Mouse (Mus musculus): Measurements from ENCODE around the gene Hck. TPM values are rescaled to one million over a fixed set of nuclear protein-coding genes. Genes with fewer than 3 reads are reported as not detected.

Gene Hck
- polyA plus RNA-seq, 1 experiment from 2014 or later: 4.9 TPM

GRCm38 (mm10) chr2:153071491-153072184 is 36.6 kb upstream of the Hck start:
- H3K4me2 ChIP-seq (ENCODE audit: low read length): peak overlapping the region; percentile 62
- WGBS: 2% methylated on average over 60 of the region's 67 CpGs
- no peaks in the 10 kb centered on the region for H3K36me3 ChIP-seq (ENCODE audit: control insufficient read depth, insufficient read depth, low read length)
- H3K4me3 ChIP-seq (ENCODE audit: low read depth, low read length): peak overlapping the region; percentile 38
- H3K9me3 ChIP-seq (replicated peaks; ENCODE audit: control insufficient read depth, low read length, poor library complexity, severe bottlenecking): no peaks in the 10 kb centered on the region
- ATAC-seq: peak; percentile 56
- H3K27ac ChIP-seq (ENCODE audit: low read length): no peak overlapping the region
- peaks cover 43% of the 10 kb centered on the region for H3K27me3 ChIP-seq (ENCODE audit: control insufficient read depth, insufficient read depth, low read depth, low read length)
- H3K4me1 ChIP-seq (ENCODE audit: control insufficient read depth, insufficient read depth, low read length): peaks cover 5% of the 10 kb centered on the region; the same call in 1 of the 2 replicates
- H3K9ac ChIP-seq (ENCODE audit: low read depth, low read length): peak overlapping the region; percentile 53

- 79% methylated on average over 10 of the region's 10 CpGs for WGBS
- no peak overlapping the region for H3K27ac ChIP-seq (ENCODE audit: low read length)
Observed at GRCm38 (mm10) chr2:153074651-153075050, 33.6 kb upstream of the Hck start.

GRCm38 (mm10) chr2:153075961-153076360 is 32.3 kb upstream of the Hck start:
- H3K4me3 ChIP-seq (ENCODE audit: low read depth, low read length): no peak overlapping the region
- H3K9me3 ChIP-seq (replicated peaks; ENCODE audit: control insufficient read depth, low read length, poor library complexity, severe bottlenecking): no peaks in the 10 kb centered on the region
- H3K4me1 ChIP-seq (ENCODE audit: control insufficient read depth, insufficient read depth, low read length): peaks cover 3% of the 10 kb centered on the region; the same call in 1 of the 2 replicates
- H3K4me2 ChIP-seq (ENCODE audit: low read length): no peak overlapping the region
- 52% methylated on average over 2 of the region's 2 CpGs for WGBS
- H3K27me3 ChIP-seq (ENCODE audit: control insufficient read depth, insufficient read depth, low read depth, low read length): peaks cover 26% of the 10 kb centered on the region
- H3K27ac ChIP-seq (ENCODE audit: low read length): no peak overlapping the region
- H3K36me3 ChIP-seq (ENCODE audit: control insufficient read depth, insufficient read depth, low read length): no peaks in the 10 kb centered on the region
- no peak for ATAC-seq
- H3K9ac ChIP-seq (ENCODE audit: low read depth, low read length): no peak overlapping the region

More at GRCm38 (mm10) chr2:153074651-153075050, 33.6 kb upstream of the Hck start:
- H3K9ac ChIP-seq (ENCODE audit: low read depth, low read length): no peak overlapping the region
- ATAC-seq: no peak
- peaks cover 39% of the 10 kb centered on the region for H3K27me3 ChIP-seq (ENCODE audit: control insufficient read depth, insufficient read depth, low read depth, low read length)
- no peak overlapping the region for H3K4me2 ChIP-seq (ENCODE audit: low read length)
- no peaks in the 10 kb centered on the region for H3K9me3 ChIP-seq (replicated peaks; ENCODE audit: control insufficient read depth, low read length, poor library complexity, severe bottlenecking)
- H3K4me3 ChIP-seq (ENCODE audit: low read depth, low read length): no peak overlapping the region
- no peaks in the 10 kb centered on the region for H3K36me3 ChIP-seq (ENCODE audit: control insufficient read depth, insufficient read depth, low read length)
- peaks cover 5% of the 10 kb centered on the region; the same call in 1 of the 2 replicates for H3K4me1 ChIP-seq (ENCODE audit: control insufficient read depth, insufficient read depth, low read length)

- Histone ChIP-seq H3K9ac (ENCODE audit: low read depth, low read length) (no peak overlapping the region), H3K27me3 (ENCODE audit: control insufficient read depth, insufficient read depth, low read depth, low read length) (no peaks in the 10 kb centered on the region), H3K4me3 (ENCODE audit: low read depth, low read length) (no peak overlapping the region), H3K4me1 (ENCODE audit: control insufficient read depth, insufficient read depth, low read length) (no peaks in the 10 kb centered on the region), H3K27ac (ENCODE audit: low read length) (no peak overlapping the region), H3K36me3 (ENCODE audit: control insufficient read depth, insufficient read depth, low read length) (no peaks in the 10 kb centered on the region), H3K4me2 (ENCODE audit: low read length) (no peak overlapping the region), H3K9me3 (replicated peaks; ENCODE audit: control insufficient read depth, low read length, poor library complexity, severe bottlenecking) (no peaks in the 10 kb centered on the region)
- WGBS: 33% methylated on average over 32 of the region's 32 CpGs
- ATAC-seq: no peak
Observed at GRCm38 (mm10) chr2:153080841-153081523, 27.3 kb upstream of the Hck start.

- H3K9ac ChIP-seq (ENCODE audit: low read depth, low read length): no peak overlapping the region
- H3K36me3 ChIP-seq (ENCODE audit: control insufficient read depth, insufficient read depth, low read length): no peaks in the 10 kb centered on the region
- no peaks in the 10 kb centered on the region for H3K4me1 ChIP-seq (ENCODE audit: control insufficient read depth, insufficient read depth, low read length)
- H3K4me3 ChIP-seq (ENCODE audit: low read depth, low read length): no peak overlapping the region
- H3K4me2 ChIP-seq (ENCODE audit: low read length): no peak overlapping the region
- no peak overlapping the region for H3K27ac ChIP-seq (ENCODE audit: low read length)
- ATAC-seq: no peak
- no peaks in the 10 kb centered on the region for H3K9me3 ChIP-seq (replicated peaks; ENCODE audit: control insufficient read depth, low read length, poor library complexity, severe bottlenecking)
- H3K27me3 ChIP-seq (ENCODE audit: control insufficient read depth, insufficient read depth, low read depth, low read length): no peaks in the 10 kb centered on the region
- 84% methylated on average over 6 of the region's 6 CpGs for WGBS
Observed at GRCm38 (mm10) chr2:153081866-153082265, 26.4 kb upstream of the Hck start.

- 92% methylated on average over 8 of the region's 8 CpGs for WGBS
- ATAC-seq: no peak
Observed at GRCm38 (mm10) chr2:153083275-153083674, 25.0 kb upstream of the Hck start.

GRCm38 (mm10) chr2:153083824-153084223 is 24.4 kb upstream of the Hck start:
- H3K4me3 ChIP-seq (ENCODE audit: low read depth, low read length): no peak overlapping the region
- H3K27ac ChIP-seq (ENCODE audit: low read length): no peak overlapping the region
- ATAC-seq: no peak
- H3K27me3 ChIP-seq (ENCODE audit: control insufficient read depth, insufficient read depth, low read depth, low read length): no peaks in the 10 kb centered on the region
- no peaks in the 10 kb centered on the region for H3K36me3 ChIP-seq (ENCODE audit: control insufficient read depth, insufficient read depth, low read length)
- H3K9me3 ChIP-seq (replicated peaks; ENCODE audit: control insufficient read depth, low read length, poor library complexity, severe bottlenecking): no peaks in the 10 kb centered on the region
- H3K4me2 ChIP-seq (ENCODE audit: low read length): no peak overlapping the region
- no peaks in the 10 kb centered on the region for H3K4me1 ChIP-seq (ENCODE audit: control insufficient read depth, insufficient read depth, low read length)
- 95% methylated on average over 4 of the region's 4 CpGs for WGBS
- H3K9ac ChIP-seq (ENCODE audit: low read depth, low read length): no peak overlapping the region

More at GRCm38 (mm10) chr2:153083275-153083674, 25.0 kb upstream of the Hck start:
- Histone ChIP-seq H3K4me2 (ENCODE audit: low read length) (no peak overlapping the region), H3K9me3 (replicated peaks; ENCODE audit: control insufficient read depth, low read length, poor library complexity, severe bottlenecking) (no peaks in the 10 kb centered on the region), H3K27ac (ENCODE audit: low read length) (no peak overlapping the region), H3K4me3 (ENCODE audit: low read depth, low read length) (no peak overlapping the region), H3K4me1 (ENCODE audit: control insufficient read depth, insufficient read depth, low read length) (no peaks in the 10 kb centered on the region), H3K27me3 (ENCODE audit: control insufficient read depth, insufficient read depth, low read depth, low read length) (no peaks in the 10 kb centered on the region), H3K36me3 (ENCODE audit: control insufficient read depth, insufficient read depth, low read length) (no peaks in the 10 kb centered on the region), H3K9ac (ENCODE audit: low read depth, low read length) (no peak overlapping the region)

GRCm38 (mm10) chr2:153084261-153084976 is 23.8 kb upstream of the Hck start:
- Histone ChIP-seq H3K36me3 (ENCODE audit: control insufficient read depth, insufficient read depth, low read length) (no peaks in the 10 kb centered on the region), H3K4me1 (ENCODE audit: control insufficient read depth, insufficient read depth, low read length) (no peaks in the 10 kb centered on the region), H3K9me3 (replicated peaks; ENCODE audit: control insufficient read depth, low read length, poor library complexity, severe bottlenecking) (no peaks in the 10 kb centered on the region), H3K4me3 (ENCODE audit: low read depth, low read length) (no peak overlapping the region), H3K9ac (ENCODE audit: low read depth, low read length) (no peak overlapping the region), H3K27ac (ENCODE audit: low read length) (no peak overlapping the region), H3K27me3 (ENCODE audit: control insufficient read depth, insufficient read depth, low read depth, low read length) (no peaks in the 10 kb centered on the region), H3K4me2 (ENCODE audit: low read length) (no peak overlapping the region)
- ATAC-seq: no peak
- WGBS: 62% methylated on average over 7 of the region's 7 CpGs

- 89% methylated on average over 6 of the region's 6 CpGs for WGBS
Observed at GRCm38 (mm10) chr2:153085556-153085955, 22.7 kb upstream of the Hck start.

More at GRCm38 (mm10) chr2:153085556-153085955, 22.7 kb upstream of the Hck start:
- Histone ChIP-seq H3K4me2 (ENCODE audit: low read length) (no peak overlapping the region), H3K27ac (ENCODE audit: low read length) (no peak overlapping the region), H3K9me3 (replicated peaks; ENCODE audit: control insufficient read depth, low read length, poor library complexity, severe bottlenecking) (no peaks in the 10 kb centered on the region), H3K4me1 (ENCODE audit: control insufficient read depth, insufficient read depth, low read length) (no peaks in the 10 kb centered on the region), H3K36me3 (ENCODE audit: control insufficient read depth, insufficient read depth, low read length) (no peaks in the 10 kb centered on the region), H3K27me3 (ENCODE audit: control insufficient read depth, insufficient read depth, low read depth, low read length) (no peaks in the 10 kb centered on the region), H3K4me3 (ENCODE audit: low read depth, low read length) (no peak overlapping the region), H3K9ac (ENCODE audit: low read depth, low read length) (no peak overlapping the region)
- ATAC-seq: no peak
